Mouse (Mus musculus): ENCODE measurements around the gene Ahctf1. TPM values are rescaled to one million over a fixed set of nuclear protein-coding genes. Genes with fewer than 3 reads are reported as not detected.
A peak's percentile ranks its signal among the peaks of the same experiment; 100 is the strongest.
"Not testable (repeated sequence)": the region's sequence is repeated elsewhere in the genome, so short reads cannot be mapped to it uniquely, and the experiment has no call there.

Gene Ahctf1
- total RNA-seq, 2 experiments from 2014 or later, result 19.4 to 21.8 TPM

- no peak for DNase-seq
- intact Hi-C loops (cut with DNase I), result no loop called here
These were observed 74.8 kb downstream of the Ahctf1 start for GRCm38 (mm10) chr1:179728661-179729060.

GRCm38 (mm10) chr1:179722811-179723469 lies 80.5 kb downstream of the Ahctf1 start:
- intact Hi-C loops (cut with DNase I), result no loop called here

GRCm38 (mm10) chr1:179715786-179716185 lies 87.7 kb downstream of the Ahctf1 start:
- DNase-seq, result no peak
- intact Hi-C loops (cut with DNase I), result no loop called here

More at GRCm38 (mm10) chr1:179722811-179723469, 80.5 kb downstream of the Ahctf1 start:
- DNase-seq, result no peak

GRCm38 (mm10) chr1:179715289-179715688 lies 88.2 kb downstream of the Ahctf1 start:
- intact Hi-C loops (cut with DNase I), result not testable (repeated sequence)

GRCm38 (mm10) chr1:179713367-179713766 lies 90.1 kb downstream of the Ahctf1 start:
- intact Hi-C loops (cut with DNase I), result no loop called here
- DNase-seq, result no peak

More at GRCm38 (mm10) chr1:179715289-179715688, 88.2 kb downstream of the Ahctf1 start:
- DNase-seq, result not testable (repeated sequence)

GRCm38 (mm10) chr1:179712658-179713057 lies 90.8 kb downstream of the Ahctf1 start:
- DNase-seq, result no peak
- intact Hi-C loops (cut with DNase I), result no loop called here

GRCm38 (mm10) chr1:179710739-179711138 lies 92.7 kb downstream of the Ahctf1 start:
- DNase-seq, result no peak
- intact Hi-C loops (cut with DNase I), result no loop called here

DNA sequence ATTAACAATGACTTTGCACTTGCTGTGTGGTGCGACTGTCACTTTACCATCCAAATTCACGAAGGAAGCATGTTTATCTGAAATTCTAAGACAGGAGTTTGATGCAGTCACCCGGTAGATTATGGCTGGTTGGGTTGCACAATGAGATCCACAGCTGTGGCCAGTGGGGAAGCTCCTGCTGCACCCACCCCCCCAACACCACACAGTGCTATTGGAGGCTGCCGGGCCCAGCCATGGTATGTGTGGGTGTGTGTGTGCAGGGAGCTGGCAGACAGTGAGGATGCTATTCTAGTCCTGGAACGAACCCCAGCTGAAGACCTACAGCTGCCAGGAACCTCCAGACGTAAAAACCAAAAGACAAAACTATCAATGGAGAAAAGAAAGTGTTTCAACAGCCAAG lies 94.1 kb downstream of the Ahctf1 start:
- intact Hi-C loops (cut with DNase I), result no loop called here
- peak; percentile 38 to 44 for DNase-seq

DNA sequence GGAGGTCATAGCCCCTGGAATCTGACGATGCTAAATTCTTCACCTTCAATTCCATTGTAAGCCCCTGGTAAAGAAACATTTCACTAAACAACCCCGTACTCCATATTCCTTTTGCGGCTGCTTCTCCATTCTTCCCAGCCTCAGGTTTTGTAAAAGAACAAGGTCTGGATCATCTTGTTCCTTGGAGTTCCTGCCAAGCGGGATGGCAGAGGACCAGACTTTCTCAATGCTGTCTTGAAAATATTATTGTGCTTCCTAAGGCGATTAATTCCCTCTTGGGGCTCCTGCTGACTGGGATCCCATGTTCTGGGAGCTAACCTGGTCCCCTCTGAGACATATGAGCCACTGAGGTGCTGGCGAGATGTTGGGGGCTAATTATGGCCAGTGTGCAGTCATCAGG lies 98.3 kb downstream of the Ahctf1 start:
- intact Hi-C loops (cut with DNase I), result no loop called here
- peak in 1 of 2 experiments; percentile 24 for DNase-seq

- no peak for DNase-seq
- intact Hi-C loops (cut with DNase I), result no loop called here
These were observed 99.3 kb downstream of the Ahctf1 start for GRCm38 (mm10) chr1:179704150-179704549.

Other genes with a start within 250 kb of the Ahctf1 start
- gene Sccpdh, start 135.5 kb downstream of the Ahctf1 start, total RNA-seq (2021), result 10 to 100 TPM; 57.1 to 58.5 TPM
- under 1 TPM; 0.43 to 0.53 TPM for gene Kif28, start 58.4 kb downstream of the Ahctf1 start, total RNA-seq (2021)
- not detected for gene Gm10518, start 304 bp downstream of the Ahctf1 start, total RNA-seq (2021)
- gene Cdc42bpa, start 156.8 kb upstream of the Ahctf1 start, total RNA-seq (2021), result 10 to 100 TPM; 41.1 to 43.4 TPM